Mouse (Mus musculus) regulatory T cell (primary cell): Measurements from ENCODE around the gene Lin7b.
"Not testable (repeated sequence)": the region's sequence is repeated elsewhere in the genome, so short reads cannot be mapped to it uniquely, and the experiment has no call there.

Experiments
- in situ Hi-C: fragments of 300-600 bp; cut with MboI, MseI; formaldehyde crosslinking; loops from one replicate; pipeline ENCODE4 v1.15.1; 2025; ENCODE audit warnings: high pct_unique_total_duplicates

Gene Lin7b

GRCm38 (mm10) chr7:45370475-45371311 lies at the start of gene Lin7b:
Gene Lin7b, minus strand, starts transcription at chr7:45370583.
- in situ Hi-C loops: no loop called here

- in situ Hi-C loops: no loop called here
These were observed 47.6 kb upstream of the Lin7b start for GRCm38 (mm10) chr7:45417962-45418492.

- in situ Hi-C loops: no loop called here
These were observed 45.3 kb upstream of the Lin7b start for GRCm38 (mm10) chr7:45415636-45416035.

- in situ Hi-C loops: no loop called here
These were observed 44.4 kb upstream of the Lin7b start for GRCm38 (mm10) chr7:45414740-45415224.

- in situ Hi-C loops: no loop called here
These were observed 43.7 kb upstream of the Lin7b start for GRCm38 (mm10) chr7:45413864-45414739.

GRCm38 (mm10) chr7:45413113-45413863 lies 42.9 kb upstream of the Lin7b start, which contains the start of gene Ntf5:
Gene Ntf5, plus strand, starts transcription at chr7:45413695.
- in situ Hi-C loops: no loop called here

GRCm38 (mm10) chr7:45412421-45412820 lies 42.0 kb upstream of the Lin7b start:
- in situ Hi-C loops: no loop called here

GRCm38 (mm10) chr7:45409497-45410163 lies 39.2 kb upstream of the Lin7b start:
- in situ Hi-C loops: no loop called here

GRCm38 (mm10) chr7:45408949-45409348 lies 38.6 kb upstream of the Lin7b start:
- in situ Hi-C loops: no loop called here

GRCm38 (mm10) chr7:45408351-45408750 lies 38.0 kb upstream of the Lin7b start:
- in situ Hi-C loops: no loop called here

- in situ Hi-C loops: no loop called here
These were observed 37.5 kb upstream of the Lin7b start for GRCm38 (mm10) chr7:45407836-45408235.

GRCm38 (mm10) chr7:45406157-45407156 lies 36.1 kb upstream of the Lin7b start:
- in situ Hi-C loops: no loop called here

- in situ Hi-C loops: no loop called here
These were observed 35.0 kb upstream of the Lin7b start, which contains the start of gene Kcna7 for GRCm38 (mm10) chr7:45405091-45406075. Gene Kcna7, plus strand, starts transcription at chr7:45405653.

GRCm38 (mm10) chr7:45403532-45404261 lies 33.3 kb upstream of the Lin7b start:
- in situ Hi-C loops: loop anchor here (5.0 kb wide), 1 partner anchor 101 kb away; no protein-coding TSS in a partner anchor

GRCm38 (mm10) chr7:45401521-45402085 lies 31.2 kb upstream of the Lin7b start:
- in situ Hi-C loops: loop anchor here (5.0 kb wide), 1 partner anchor 99 kb away; no protein-coding TSS in a partner anchor

GRCm38 (mm10) chr7:45396787-45397186 lies 26.4 kb upstream of the Lin7b start:
- in situ Hi-C loops: no loop called here

GRCm38 (mm10) chr7:45396337-45396775 lies 26.0 kb upstream of the Lin7b start:
- in situ Hi-C loops: not testable (repeated sequence)
